Mouse (Mus musculus): Measurements from ENCODE around the gene Gm28051.

GRCm38 (mm10) chr12:102713153-102713865 lies 44.3 kb downstream of the Gm28051 start:
- TF ChIP-seq POLR2A (IDR thresholded peaks at IDR 0.05; ENCODE audit: extremely low read depth, insufficient read depth, low read length) (no peak), CTCF (IDR thresholded peaks at IDR 0.05; ENCODE audit: extremely low read depth, insufficient read depth, low read length) (no peak)

All from cortical plate, adult 2 months (tissue).